Mouse (Mus musculus) olfactory bulb, adult 2 months (tissue): ENCODE data around the gene Rbm42. TPM values are rescaled to one million over a fixed set of nuclear protein-coding genes. Genes with fewer than 3 reads are reported as not detected.

ENCODE experiments used
- H3K27ac ChIP-seq: fragments of 200-500 bp; 2 replicates; pipeline ENCODE4 v1.5.1; 2012; ENCODE audit warnings: low read depth, low read length; ENCODE audit not compliant: insufficient read depth
- H3K4me1 ChIP-seq: fragments of 200-500 bp; 2 replicates; pipeline ENCODE4 v1.6.1; 2012; ENCODE audit warnings: low read length; ENCODE audit not compliant: control insufficient read depth, insufficient read depth
- H3K4me3 ChIP-seq: fragments of 200-500 bp; 2 replicates; pipeline ENCODE4 v1.5.1; 2012; ENCODE audit warnings: mild to moderate bottlenecking, low read depth, low read length, moderate library complexity; ENCODE audit not compliant: insufficient read depth
- CTCF ChIP-seq: fragments of 200-500 bp; IDR thresholded peaks from 2 replicates; pipeline ENCODE4 v1.5.1; 2012; ENCODE audit warnings: low read depth, mild to moderate bottlenecking, low read length, moderate library complexity; ENCODE audit not compliant: insufficient read depth
- POLR2A ChIP-seq: fragments of 200-500 bp; IDR thresholded peaks from 2 replicates; pipeline ENCODE4 v1.6.1; 2012; ENCODE audit warnings: mild to moderate bottlenecking, low read depth, low read length, moderate library complexity; ENCODE audit not compliant: insufficient read depth
- WGBS: fragments of 180-500 bp; shearing (Covaris S2); methylation state at CpG from one replicate; pipeline ENCODE4 v1.1.7; 2018; 5-methylcytosine and 5-hydroxymethylcytosine counted together
- polyA plus RNA-seq: library from polyadenylated mRNA; stranded (reverse); fragments of >200 nt; gene quantifications from 2 replicates; pipeline ENCODE4 v1.2.4, GENCODE M21; 2012; ENCODE audit warnings: low replicate concordance; ENCODE audit not compliant: missing spikeins, insufficient read depth, insufficient read length

Gene Rbm42
- polyA plus RNA-seq, 1 experiment: not detected

- no peak for TF ChIP-seq POLR2A
- TF ChIP-seq CTCF: no peak
- no peak overlapping the region for H3K4me3 ChIP-seq
- WGBS: 53% methylated on average over 16 of the region's 16 CpGs
- no peaks in the 10 kb centered on the region for H3K4me1 ChIP-seq
- H3K27ac ChIP-seq: no peak overlapping the region
Measured at GRCm38 (mm10) chr7:30608476-30608875, 41.6 kb downstream of the Rbm42 start.

DNA sequence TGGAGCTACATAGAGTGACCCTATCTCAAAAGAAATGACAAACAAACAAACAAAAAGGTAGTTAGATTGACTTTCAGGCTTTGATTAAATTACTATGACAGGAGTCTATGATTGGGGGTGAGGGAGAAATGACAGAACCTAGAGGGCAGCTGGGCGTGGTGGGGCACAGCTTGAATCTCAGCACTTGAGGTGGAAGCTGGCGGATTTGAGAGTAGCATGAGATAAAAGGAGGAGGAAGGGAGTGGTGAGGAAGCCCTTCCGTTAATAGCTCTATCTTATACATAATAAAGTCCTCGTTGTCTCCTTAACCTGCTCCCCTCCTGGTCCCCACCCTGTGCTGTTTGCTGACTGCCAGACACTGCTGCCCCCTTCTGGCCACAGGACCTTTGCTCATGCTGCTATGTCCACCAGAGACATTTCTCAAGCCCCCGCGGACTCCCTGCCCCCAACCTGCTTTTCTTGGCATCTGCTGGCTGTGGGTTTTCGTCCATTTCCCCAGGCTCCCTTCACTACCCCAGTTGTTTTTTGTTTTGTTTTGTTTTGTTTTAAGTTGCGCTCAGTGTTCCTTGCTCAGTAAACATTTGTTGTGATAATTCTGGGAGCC is 42.3 kb downstream of the Rbm42 start:
- 0 out of 2 replicates have a peak, but pooled peaks have one; percentile 14 for TF ChIP-seq CTCF
- TF ChIP-seq POLR2A: no peak
- Histone ChIP-seq H3K4me3 (no peak overlapping the region), H3K27ac (no peak overlapping the region), H3K4me1 (no peaks in the 10 kb centered on the region)
- WGBS: 29% methylated on average over 8 of the region's 8 CpGs

GRCm38 (mm10) chr7:30604944-30605343 is 45.2 kb downstream of the Rbm42 start:
- Histone ChIP-seq H3K4me3 (no peak overlapping the region), H3K4me1 (peaks cover 2% of the 10 kb centered on the region), H3K27ac (no peak overlapping the region)
- no peak for TF ChIP-seq POLR2A
- no peak for TF ChIP-seq CTCF
- 88% methylated on average over 8 of the region's 8 CpGs for WGBS

DNA sequence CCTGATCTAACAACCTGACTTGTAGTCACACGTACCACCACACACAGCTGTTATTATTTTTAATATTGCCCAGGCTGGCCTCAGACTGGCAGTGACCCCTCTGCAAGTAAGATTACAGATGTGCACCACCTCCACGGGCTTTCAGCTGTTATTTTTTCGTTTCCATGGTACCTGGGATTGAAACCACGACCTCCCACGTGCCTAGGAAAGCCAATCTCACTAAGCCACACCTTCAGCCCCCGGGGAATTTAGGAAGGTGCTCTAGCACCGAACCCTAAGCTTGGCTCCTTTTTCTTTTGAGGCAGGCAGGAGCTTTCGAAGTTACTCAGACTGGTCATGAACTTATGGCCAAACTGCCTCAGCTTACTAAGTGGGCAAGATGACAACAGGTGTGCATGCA is 45.7 kb downstream of the Rbm42 start:
- Histone ChIP-seq H3K27ac (no peak overlapping the region), H3K4me3 (no peak overlapping the region), H3K4me1 (peaks cover 5% of the 10 kb centered on the region)
- TF ChIP-seq CTCF (no peak), POLR2A (no peak)
- 58% methylated on average over 8 of the region's 8 CpGs for WGBS

- Histone ChIP-seq H3K27ac (no peak overlapping the region), H3K4me3 (no peak overlapping the region), H3K4me1 (peaks cover 5% of the 10 kb centered on the region)
- no peak for TF ChIP-seq POLR2A
- 49% methylated on average over 3 of the region's 3 CpGs for WGBS
Measured at GRCm38 (mm10) chr7:30602583-30602982, 47.5 kb downstream of the Rbm42 start.

- 67% methylated on average over 7 of the region's 7 CpGs for WGBS
Measured at GRCm38 (mm10) chr7:30600651-30601050, 49.5 kb downstream of the Rbm42 start.

DNA sequence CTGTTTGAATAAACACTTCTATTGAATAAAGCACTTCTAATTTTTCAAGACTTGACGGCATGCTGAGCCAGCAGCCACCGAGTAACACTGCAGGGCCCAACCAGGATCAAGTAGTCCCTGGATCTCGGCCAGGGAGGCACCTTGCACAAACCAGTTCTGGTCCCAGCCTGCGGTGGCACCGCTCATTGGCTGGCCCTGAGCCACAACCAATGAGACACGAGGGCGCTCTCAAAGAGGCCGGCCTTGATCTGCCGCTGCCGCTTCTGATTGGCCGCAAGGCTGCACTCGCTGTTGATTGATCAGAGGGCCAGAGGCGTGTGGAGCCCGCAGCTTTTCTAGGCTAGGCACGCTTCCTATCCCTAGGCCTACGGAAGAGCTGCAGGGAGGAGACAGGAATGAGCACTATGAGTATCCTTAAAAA is 50.2 kb downstream of the Rbm42 start:
- WGBS: 3% methylated on average over 16 of the region's 16 CpGs
- no peak for TF ChIP-seq POLR2A
- no peak for TF ChIP-seq CTCF
- no peak overlapping the region for H3K4me3 ChIP-seq
- no peak overlapping the region for H3K27ac ChIP-seq
- H3K4me1 ChIP-seq: peaks cover 5% of the 10 kb centered on the region

More at GRCm38 (mm10) chr7:30600651-30601050, 49.5 kb downstream of the Rbm42 start:
- no peak for TF ChIP-seq CTCF
- TF ChIP-seq POLR2A: no peak
- Histone ChIP-seq H3K27ac (no peak overlapping the region), H3K4me3 (no peak overlapping the region), H3K4me1 (peaks cover 5% of the 10 kb centered on the region)

GRCm38 (mm10) chr7:30598786-30599185 is 51.3 kb downstream of the Rbm42 start, which contains the start of gene Zbtb32:
Gene Zbtb32, minus strand, starts transcription at chr7:30598909.
- WGBS: 95% methylated on average over 12 of the region's 12 CpGs
- no peak within 1 kb of the TSS for H3K27ac ChIP-seq
- no peak within 1 kb of the TSS for H3K4me3 ChIP-seq
- no peak for TF ChIP-seq CTCF
- no peak for TF ChIP-seq POLR2A
- H3K4me1 ChIP-seq: peaks cover 5% of the 10 kb centered on the region

- H3K4me3 ChIP-seq: no peak overlapping the region
- H3K27ac ChIP-seq: no peak overlapping the region
- H3K4me1 ChIP-seq: peaks cover 5% of the 10 kb centered on the region
- TF ChIP-seq POLR2A (no peak), CTCF (no peak)
- WGBS: 42% methylated on average over 5 of the region's 5 CpGs
Measured at GRCm38 (mm10) chr7:30596811-30597210, 53.3 kb downstream of the Rbm42 start.
